Mouse (Mus musculus): ENCODE measurements around the gene Utf1. TPM values are rescaled to one million over a fixed set of nuclear protein-coding genes. Genes with fewer than 3 reads are reported as not detected.

Gene Utf1
- total RNA-seq, 4 experiments from 2014 or later = not detected

DNA sequence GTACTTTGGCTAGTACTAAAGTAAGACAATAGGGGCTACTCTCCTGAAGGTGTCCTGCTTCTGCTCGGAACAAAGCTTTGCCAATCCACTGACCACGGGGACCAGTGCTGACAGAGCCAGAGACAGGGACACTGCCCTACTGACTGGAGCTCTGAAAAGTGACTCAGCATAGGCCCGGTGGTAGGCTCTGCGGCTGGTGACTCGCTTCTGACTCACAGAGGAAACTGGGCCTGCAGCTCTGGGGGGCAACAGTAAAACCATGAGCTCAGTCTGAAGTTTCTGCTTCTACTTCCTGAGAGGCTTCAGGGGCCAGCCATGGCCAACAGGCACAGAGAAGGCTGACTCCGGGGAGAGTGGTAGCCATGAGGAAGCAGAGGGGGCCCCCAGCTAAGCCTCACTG, 27.8 kb downstream of the Utf1 start:
- no peak for DNase-seq (ENCODE audit: low spot score in 2 of 2)

DNA sequence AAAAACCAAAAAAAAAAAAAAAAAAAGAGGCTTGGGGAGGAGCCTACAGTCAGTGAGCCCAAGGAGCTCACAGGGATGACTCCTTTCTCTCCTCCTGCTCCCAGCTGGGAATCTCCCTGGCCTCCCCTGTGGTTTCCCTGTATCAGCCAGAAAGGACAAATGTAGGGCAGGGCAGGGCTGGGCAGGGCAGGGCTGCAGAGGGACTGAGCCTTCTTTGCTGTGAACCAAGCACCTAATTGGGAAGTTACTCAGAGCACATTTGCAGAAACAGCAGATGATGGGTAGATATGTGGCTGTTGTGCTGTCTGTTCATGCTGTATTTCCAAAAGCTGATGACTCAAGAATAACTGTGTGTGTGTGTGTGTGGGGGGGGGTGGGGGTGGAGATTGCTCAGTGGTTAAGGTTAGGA, 29.3 kb downstream of the Utf1 start:
- no peak for DNase-seq (ENCODE audit: low spot score in 2 of 2)

DNA sequence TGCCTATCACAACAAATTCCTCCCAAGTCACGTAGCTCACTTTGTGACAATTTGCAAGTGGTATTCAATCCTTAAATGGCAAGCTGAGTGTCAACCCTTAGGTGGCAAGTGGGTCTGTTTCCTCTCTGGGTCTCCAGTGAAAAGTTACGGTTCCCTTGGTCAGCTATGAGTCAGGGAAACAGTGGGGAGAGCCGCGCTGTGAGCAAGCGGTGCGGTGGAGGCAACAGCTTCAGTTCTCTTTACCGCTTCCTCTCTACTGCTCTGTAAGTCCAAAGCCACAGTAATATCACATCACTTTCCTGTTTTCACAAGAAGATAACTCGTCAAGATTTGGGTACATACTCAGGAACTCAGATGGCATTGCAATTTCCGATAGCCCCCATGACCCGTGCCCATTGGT, 30.7 kb downstream of the Utf1 start:
- no peak for DNase-seq (ENCODE audit: low spot score in 2 of 2)

DNA sequence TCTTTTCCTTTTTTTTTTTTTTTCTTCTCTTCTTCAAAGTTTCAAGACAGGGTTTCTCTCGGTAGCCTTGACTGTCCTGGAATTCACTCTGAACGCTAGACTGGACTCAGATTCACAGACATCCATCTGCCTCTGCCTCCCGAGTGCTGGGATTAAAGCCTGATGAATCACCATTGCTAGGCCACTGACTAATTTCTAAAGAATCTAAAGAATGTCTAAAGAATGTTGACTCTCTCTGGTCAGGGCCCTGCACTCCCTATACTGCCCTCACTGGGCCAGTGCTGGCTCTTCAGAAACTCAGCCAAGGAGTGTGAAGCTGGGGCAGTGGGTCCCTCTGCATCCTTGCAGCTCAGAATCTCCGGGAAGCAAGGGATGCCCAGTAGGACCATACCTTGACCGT, 31.9 kb downstream of the Utf1 start:
- DNase-seq (ENCODE audit: low spot score in 2 of 2) = no peak

DNA sequence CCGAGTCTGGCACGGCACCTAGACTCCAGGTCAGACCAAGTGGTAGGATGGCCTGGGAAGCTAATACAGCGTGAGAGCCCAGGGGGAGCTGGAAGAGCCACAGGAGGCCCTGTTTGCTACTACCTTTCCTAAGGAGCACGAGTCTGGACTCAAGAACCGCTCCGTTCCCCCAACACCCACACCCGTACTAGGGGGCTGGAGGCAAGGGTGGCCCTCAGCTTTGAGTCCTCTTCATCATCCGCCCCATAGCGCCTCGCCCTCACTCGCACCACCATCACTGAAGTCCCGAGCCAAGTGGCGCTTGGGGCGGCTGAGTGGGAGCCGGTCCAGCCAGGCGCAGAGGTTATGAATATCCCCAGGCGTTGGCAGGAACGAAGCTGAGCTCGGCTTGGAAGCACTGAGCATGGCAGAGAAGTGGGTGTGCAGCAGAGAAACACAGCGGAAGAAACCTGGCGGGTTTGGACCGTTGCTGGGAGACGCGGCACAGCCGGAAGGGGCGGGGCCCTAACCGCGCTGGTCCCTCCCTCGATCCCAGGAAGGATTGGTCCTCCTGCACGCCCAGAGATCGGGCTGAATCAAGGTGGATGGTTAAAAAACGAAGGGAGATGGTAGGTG, 34.8 kb downstream of the Utf1 start, which contains the start of gene 6430531B16Rik:
Gene 6430531B16Rik, minus strand, starts transcription at position 478 of the 615 bp plus-strand sequence.
- DNase-seq (ENCODE audit: low spot score in 2 of 2) = peak; percentile 88 to 90

DNA sequence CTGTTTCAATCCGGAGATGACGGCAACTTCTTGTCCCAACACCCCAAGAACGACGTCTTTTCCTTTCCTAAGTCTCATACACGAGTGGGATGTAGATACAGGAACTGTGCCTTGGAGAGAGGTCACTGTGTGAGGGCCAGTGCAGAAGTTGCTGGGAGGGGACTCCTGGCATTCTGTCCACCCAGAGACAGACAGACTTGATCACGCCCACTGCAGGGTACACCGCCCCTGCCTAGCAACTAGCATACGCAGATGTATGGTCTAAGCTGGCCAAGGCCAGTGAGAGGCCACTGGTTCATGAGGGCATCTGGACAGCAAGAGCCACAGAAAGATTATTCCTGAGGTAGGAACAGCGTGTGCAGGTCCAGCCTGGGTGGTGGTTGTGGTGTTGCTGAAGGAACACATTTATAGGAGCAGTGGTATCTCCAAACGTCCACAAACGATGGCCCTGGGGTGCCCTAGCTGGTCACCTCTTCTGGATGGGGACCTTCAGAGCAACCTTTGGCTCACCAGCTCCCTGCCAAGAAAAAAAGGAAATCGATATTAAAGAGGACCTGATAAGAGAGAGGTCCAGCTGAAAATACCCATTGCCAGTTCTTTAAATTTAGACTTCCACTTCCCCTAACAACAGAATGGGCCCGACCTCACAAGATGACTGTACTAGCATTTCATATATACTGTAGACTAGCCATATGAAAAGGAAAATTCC, 35.6 kb downstream of the Utf1 start:
- DNase-seq (ENCODE audit: low spot score in 2 of 2) = no peak

DNA sequence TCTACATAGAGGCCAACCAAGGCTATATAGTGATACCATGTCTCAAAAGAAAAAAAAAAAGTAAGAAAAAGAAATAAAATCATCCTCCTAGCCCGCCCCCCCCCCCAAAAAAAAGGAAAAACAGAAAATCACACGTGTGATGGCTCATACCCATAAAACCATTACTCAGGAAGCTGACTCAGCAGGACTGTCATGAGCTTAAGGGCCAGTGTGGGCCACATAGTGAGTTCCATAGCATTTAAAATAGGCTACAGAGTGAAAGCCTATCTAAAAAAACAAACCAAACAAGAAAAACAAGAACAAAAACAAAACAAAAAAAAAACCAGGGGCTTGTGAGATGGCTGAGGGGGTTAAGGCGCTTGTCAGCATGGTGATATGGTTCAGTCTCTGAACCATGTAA, 37.2 kb downstream of the Utf1 start:
- DNase-seq (ENCODE audit: low spot score in 2 of 2) = no peak

DNA sequence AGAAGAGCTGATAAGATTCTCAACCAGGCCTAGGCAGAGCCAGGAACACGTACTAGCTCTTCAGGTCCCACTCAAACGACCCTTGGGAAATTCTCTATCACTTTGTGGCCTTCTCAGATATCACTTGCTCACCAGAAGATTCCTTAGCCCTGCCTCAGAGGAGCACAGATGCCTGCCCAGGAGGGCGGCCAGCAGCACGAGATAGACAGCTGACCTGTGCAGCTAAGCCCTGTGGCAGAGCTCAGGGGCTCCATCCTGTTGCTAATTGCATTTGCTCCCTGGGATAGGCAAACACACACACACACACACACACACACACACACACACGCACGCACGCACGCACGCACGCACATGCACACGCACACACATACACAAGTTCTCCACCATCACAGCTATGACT, 38.5 kb downstream of the Utf1 start:
- DNase-seq (ENCODE audit: low spot score in 2 of 2) = no peak

DNA sequence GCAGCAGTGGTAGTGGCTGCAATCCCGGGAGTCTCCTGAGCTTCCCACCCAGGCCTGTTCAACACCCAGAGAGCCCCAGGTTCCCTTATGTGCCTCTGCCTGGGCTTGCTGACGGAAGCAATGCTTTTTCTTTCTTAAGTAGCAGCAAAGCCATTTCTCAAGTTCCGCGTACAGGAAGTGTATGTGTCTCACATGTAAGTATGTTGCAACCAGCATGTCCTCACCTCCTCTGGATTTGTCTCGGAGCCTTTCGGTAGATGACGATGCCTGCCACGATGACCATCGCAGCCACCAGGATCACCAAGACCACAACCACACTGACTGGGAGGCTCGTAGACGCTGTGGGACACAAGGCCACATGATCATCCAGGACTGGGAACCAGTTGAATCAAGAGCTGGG, 40.9 kb downstream of the Utf1 start:
- DNase-seq (ENCODE audit: low spot score in 2 of 2) = no peak

DNA sequence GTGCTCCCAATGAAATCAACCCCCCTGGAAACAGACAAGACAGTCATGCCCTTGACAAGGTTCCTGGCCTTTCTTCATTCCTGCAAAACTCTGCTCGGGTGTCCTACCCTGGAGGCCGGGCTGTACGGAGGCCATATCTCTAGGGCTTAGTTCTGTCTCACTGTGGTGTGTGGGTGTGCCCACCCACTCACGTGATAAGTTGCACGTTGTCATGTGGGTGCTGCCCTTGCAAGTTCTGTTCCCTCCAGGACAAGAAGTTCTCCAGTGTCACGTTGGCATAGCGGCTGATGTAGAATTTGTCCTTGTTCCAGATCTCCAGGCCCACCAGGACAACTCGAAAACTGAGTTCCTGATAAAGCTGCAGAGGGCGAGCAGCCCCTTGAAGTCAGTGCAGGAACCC, 44.7 kb downstream of the Utf1 start:
- no peak for DNase-seq (ENCODE audit: low spot score in 2 of 2)

DNA sequence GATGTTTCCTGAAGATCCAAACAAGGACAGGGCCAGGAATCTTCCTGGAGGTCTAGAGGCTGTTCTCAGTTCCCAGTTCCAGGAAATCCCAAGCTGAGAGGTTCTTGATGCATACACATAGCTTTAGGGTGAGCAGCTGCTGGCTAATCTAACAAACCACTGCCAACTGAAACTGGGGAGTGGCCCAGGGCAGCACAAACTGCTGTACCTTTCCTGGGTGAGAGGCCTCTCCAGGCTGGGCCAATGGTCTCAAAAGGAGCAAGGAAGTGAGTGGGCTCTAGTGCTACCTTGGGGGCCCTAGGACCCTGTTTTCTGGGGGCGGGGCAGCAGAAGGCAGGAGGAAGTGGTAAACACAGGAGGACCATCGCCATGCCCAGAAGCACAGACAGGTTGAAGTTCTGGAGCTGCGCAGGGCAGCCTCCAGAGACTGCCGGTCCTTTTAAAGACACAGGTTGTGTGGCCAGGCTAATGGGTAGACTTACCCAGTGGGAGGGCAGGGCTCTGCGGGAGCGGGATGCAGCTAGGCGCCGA, 47.3 kb downstream of the Utf1 start:
- DNase-seq (ENCODE audit: low spot score in 2 of 2) = no peak

DNA sequence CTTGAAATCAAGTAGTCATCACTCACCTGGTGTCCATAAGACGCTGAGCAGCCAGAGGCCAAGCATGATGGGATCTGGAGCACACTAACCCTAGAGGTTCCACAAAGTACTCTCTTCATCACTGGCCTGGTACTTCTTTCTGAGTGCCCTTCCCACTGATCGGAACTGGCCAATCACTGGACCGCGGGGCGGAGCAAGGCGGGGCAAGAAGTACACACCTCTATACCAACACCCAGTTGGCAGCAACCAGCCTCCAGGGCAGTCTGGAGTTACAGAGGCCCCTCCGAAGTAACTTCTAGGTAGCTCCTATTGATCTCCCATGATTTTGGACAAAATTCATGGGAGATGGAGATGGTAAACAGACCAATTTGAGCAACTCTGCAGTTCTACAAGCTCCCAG, 48.8 kb downstream of the Utf1 start, which contains the start of gene Adam8:
Gene Adam8, minus strand, starts transcription at position 157 of the 400 bp plus-strand sequence.
- DNase-seq (ENCODE audit: low spot score in 2 of 2) = no peak

DNA sequence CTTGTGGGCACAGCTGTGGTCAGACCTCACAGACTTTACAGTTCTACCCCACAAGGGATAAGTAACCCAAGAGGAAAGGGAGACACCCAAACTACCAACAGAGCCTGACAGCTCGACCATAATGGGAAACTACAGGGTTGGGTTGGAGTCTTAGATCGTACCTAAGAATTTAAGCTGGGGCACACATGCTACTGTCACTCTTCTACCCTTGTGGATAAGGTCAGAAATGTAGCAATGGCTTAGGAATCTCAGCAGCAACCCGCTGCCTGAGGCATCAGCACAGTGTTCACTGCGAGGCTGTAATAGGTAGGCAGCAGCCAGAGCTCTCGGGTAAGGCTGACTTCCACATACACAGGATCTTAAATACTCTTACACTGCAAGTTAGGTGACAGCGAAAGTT, 49.9 kb downstream of the Utf1 start:
- no peak for DNase-seq (ENCODE audit: low spot score in 2 of 2)

DNA sequence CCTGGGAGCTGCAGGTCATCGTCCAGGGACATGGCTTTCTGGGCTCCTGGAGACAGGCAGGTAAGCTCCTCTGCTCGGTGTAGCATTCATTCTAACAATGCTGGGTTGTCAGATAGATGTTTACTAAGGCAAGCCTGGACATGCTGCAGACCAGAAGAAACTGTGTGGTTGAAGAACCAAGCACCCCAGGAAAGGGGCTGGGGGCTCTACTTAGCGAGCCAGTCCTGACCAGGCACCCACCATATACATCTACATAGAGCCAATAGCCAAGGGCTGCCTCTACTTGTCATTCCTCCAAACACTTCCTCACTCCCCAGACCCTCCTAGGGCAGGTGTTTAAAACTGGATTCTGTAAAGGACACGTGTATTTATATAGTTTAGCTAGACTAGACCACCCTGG, 50.6 kb downstream of the Utf1 start:
- DNase-seq (ENCODE audit: low spot score in 2 of 2) = no peak

DNA sequence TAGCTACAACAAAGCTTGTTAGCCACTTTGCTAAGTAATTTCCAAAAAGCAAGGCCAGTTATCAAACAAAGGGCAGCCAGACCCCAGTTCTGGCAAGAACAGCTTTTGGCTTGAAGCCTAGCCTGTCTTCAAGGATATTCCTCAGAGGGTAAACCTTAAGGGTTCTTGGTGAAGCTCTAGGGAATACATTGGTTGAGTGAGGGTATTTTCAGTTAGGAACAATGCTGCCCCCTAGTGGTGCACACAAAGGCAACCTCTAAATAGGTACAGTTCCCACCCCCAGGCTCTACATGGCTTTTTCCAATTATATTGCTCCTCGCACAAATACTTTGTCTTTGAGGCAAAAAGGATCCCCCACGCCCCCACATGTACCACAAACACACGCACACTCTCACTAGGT, 51.1 kb downstream of the Utf1 start:
- DNase-seq (ENCODE audit: low spot score in 2 of 2) = peak in 1 of 2 experiments; percentile 77

Small RNA genes within 50 kb of the gene (microRNA-seq; reads per million reads assigned to microRNA genes)
- gene Mir202 (0.32 to 1.8 reads per million in 2 experiments), gene Mir7062 (0.64 to 5.6 reads per million in 2 experiments), gene mmu-mir-7686 (0 reads per million in 2 experiments)

Other genes with a start within 250 kb of the Utf1 start
- 10 to 100 TPM; 43.2 to 67.8 (median 57.9) TPM for gene Adgra1, start 109.6 kb upstream of the Utf1 start, total RNA-seq (2022)
- 100 to 1,000 TPM in 1 of 4 experiments, 10 to 100 TPM in 3; 90.0 to 103 (median 95.8) TPM for gene Kndc1, start 49.1 kb upstream of the Utf1 start, total RNA-seq (2022)
- gene 6430531B16Rik, start 35.0 kb downstream of the Utf1 start, total RNA-seq (2022) = 1 to 10 TPM; 1.2 to 1.9 (median 1.6) TPM
- 1 to 10 TPM; 3.0 to 7.2 (median 4.5) TPM for gene Adam8, start 48.8 kb downstream of the Utf1 start, total RNA-seq (2022)
- 10 to 100 TPM; 21.2 to 27.8 (median 27.0) TPM for gene Zfp511, start 92.6 kb downstream of the Utf1 start, total RNA-seq (2022)
- gene Tubgcp2, start 92.9 kb downstream of the Utf1 start, total RNA-seq (2022) = 10 to 100 TPM; 36.0 to 39.0 (median 36.7) TPM
- not detected for gene Msx3, start 105.3 kb downstream of the Utf1 start, total RNA-seq (2022)
- gene Caly, start 138.8 kb downstream of the Utf1 start, total RNA-seq (2022) = 100 to 1,000 TPM; 217 to 237 (median 229) TPM
- under 1 TPM in 1 of 4 experiments, not detected in 3; 0.56 TPM for gene Prap1, start 149.6 kb downstream of the Utf1 start, total RNA-seq (2022)
- 10 to 100 TPM; 42.7 to 49.1 (median 47.7) TPM for gene Fuom, start 158.7 kb downstream of the Utf1 start, total RNA-seq (2022)
- 1 to 10 TPM; 6.1 to 6.5 (median 6.4) TPM for gene Paox, start 172.0 kb downstream of the Utf1 start, total RNA-seq (2022)
- 10 to 100 TPM; 61.4 to 68.6 (median 65.7) TPM for gene Echs1, start 172.7 kb downstream of the Utf1 start, total RNA-seq (2022)
- 10 to 100 TPM; 27.2 to 34.8 (median 31.6) TPM for gene Mtg1, start 193.8 kb downstream of the Utf1 start, total RNA-seq (2022)
- gene Sprn, start 211.1 kb downstream of the Utf1 start, total RNA-seq (2022) = 100 to 1,000 TPM; 149 to 157 (median 151) TPM
- gene Olfr522, start 221.0 kb downstream of the Utf1 start, total RNA-seq (2022) = not detected
- under 1 TPM in 1 of 4 experiments, not detected in 3; 0.39 TPM for gene Olfr523, start 229.4 kb downstream of the Utf1 start, total RNA-seq (2022)